Mouse (Mus musculus): Measurements from ENCODE around the gene Cyp2c55. TPM values are rescaled to one million over a fixed set of nuclear protein-coding genes. Genes with fewer than 3 reads are reported as not detected.

Gene Cyp2c55
- 0.17 and 0.35 TPM in 2 replicates for polyA plus RNA-seq (2012)

- TF ChIP-seq GATA1 (IDR thresholded peaks at IDR 0.05; ENCODE audit: low read length): no peak
These were observed at the start of gene Cyp2c55 for GRCm38 (mm10) chr19:39006715-39007114. Cyp2c55 (plus strand) TSS chr19:39007019.

GRCm38 (mm10) chr19:38970741-38971140 lies 36.1 kb upstream of the Cyp2c55 start:
- no peak for TF ChIP-seq GATA1 (IDR thresholded peaks at IDR 0.05; ENCODE audit: low read length)

- no peak for TF ChIP-seq GATA1 (IDR thresholded peaks at IDR 0.05; ENCODE audit: low read length)
These were observed 34.2 kb upstream of the Cyp2c55 start for GRCm38 (mm10) chr19:38972581-38972980.

DNA sequence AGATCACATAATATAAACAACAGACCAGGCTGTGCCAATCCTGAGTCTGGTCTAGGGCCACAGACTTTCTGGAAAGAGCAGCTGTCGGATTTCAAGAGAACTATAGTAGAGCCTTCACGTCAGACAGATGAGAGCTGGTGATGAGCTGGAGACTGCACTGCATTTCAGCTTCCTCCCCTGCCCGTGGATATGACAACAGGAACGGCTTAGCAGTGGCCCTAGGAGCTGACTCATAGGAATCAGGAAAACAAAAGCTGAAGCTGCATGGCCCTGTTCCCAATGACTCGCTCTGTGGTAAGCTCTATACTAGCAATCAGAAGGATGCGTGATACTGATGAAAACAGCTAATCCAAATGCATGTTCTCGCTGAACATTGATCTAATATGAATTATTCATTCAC lies 33.2 kb upstream of the Cyp2c55 start:
- TF ChIP-seq GATA1 (IDR thresholded peaks at IDR 0.05; ENCODE audit: low read length): no peak

DNA sequence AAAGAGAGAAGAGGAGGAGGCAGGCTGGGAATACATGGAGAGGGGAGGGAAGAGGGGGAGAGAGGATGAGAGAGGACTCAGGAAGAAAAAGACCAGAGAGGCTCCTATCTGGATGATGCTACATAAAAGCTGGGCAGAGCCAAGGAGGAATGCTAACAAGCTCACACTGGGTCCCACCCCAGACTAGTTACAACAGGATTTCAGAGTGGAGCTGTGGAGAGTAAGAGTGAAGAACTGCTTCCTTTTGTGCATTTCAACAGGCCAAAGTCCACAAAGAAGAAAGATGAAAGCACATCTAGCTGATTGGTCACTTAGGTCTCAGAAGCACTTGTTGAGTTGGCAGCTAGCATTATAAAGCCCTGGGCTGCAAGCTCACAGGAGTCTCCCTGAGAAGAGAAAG lies 30.6 kb upstream of the Cyp2c55 start:
- TF ChIP-seq GATA1 (IDR thresholded peaks at IDR 0.05; ENCODE audit: low read length): no peak

DNA sequence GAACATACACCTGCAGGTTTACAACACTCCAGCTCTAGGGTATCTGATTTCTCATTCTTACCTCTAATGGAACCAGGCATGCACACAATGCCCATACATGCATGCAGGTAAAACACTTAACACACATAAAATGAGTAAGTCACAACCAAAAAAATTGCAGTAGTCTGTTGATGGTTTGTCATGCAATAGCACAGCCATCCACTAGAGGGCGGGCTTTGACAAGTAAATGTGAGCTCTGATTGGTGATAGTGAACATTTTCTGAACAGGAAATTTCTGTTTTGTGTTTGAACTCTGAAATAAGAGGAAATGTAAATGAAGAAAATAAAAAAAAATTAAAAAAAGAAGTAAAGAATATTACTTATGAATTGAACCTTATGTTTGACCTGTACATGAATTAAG lies 24.9 kb upstream of the Cyp2c55 start:
- TF ChIP-seq GATA1 (IDR thresholded peaks at IDR 0.05; ENCODE audit: low read length): no peak

DNA sequence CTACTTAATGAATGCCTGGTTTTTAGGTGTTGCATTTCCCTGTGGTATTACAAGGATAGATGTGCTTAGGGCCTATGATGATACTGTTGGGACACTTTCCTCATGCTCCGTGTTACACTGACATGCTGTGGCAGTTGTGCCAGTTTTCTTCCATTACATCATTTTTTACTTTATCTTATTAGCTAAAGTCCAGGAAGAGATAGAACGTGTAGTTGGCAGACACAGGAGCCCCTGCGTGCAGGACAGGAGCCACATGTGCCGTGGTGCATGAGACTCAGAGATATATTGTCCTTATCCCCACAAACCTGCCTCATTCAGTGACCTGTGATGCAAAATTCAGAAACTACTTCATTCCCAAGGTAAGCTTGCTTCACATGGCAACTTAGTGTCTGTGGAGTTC lies 8.6 kb upstream of the Cyp2c55 start:
- TF ChIP-seq GATA1 (IDR thresholded peaks at IDR 0.05; ENCODE audit: low read length): no peak

GRCm38 (mm10) chr19:38998676-38999075 lies 8.1 kb upstream of the Cyp2c55 start:
- no peak for TF ChIP-seq GATA1 (IDR thresholded peaks at IDR 0.05; ENCODE audit: low read length)

- no peak for TF ChIP-seq GATA1 (IDR thresholded peaks at IDR 0.05; ENCODE audit: low read length)
These were observed 1.7 kb upstream of the Cyp2c55 start for GRCm38 (mm10) chr19:39005132-39005531.

- no peak for TF ChIP-seq GATA1 (IDR thresholded peaks at IDR 0.05; ENCODE audit: low read length)
These were observed 51.1 kb downstream of the Cyp2c55 start for GRCm38 (mm10) chr19:39057928-39058327.

DNA sequence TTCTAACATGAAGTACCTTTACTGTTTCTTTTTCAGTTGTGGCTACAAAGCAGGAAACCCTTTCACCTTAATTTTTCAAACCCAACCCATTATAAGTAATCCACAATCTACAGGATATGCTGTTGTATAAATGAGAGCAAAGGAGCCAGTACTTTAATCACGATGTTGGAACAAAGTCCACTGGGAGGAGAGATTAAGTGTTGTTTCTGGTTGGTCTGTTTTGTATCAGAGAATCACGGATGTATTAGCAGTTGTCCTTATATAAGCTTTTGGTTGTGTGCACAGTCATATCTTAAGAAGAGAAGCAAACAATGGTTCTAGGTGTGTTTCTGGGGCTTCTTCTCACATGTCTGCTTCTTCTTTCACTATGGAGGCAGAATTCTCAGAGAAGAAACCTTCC lies 53.9 kb downstream of the Cyp2c55 start, which contains the start of gene Cyp2c65:
TSS of gene Cyp2c65 (plus strand) at position 297 of the 400 bp plus-strand sequence.
- TF ChIP-seq GATA1 (IDR thresholded peaks at IDR 0.05; ENCODE audit: low read length): no peak

Other genes starting within 250 kb of the Cyp2c55 start
- gene Noc3l, start 187.8 kb upstream of the Cyp2c55 start, polyA plus RNA-seq (2012): 1.3 and 1.9 TPM in 2 replicates
- 2.4 and 3.3 TPM in 2 replicates for gene Tbc1d12, start 170.4 kb upstream of the Cyp2c55 start, polyA plus RNA-seq (2012)
- 9.5 and 14.9 TPM in 2 replicates for gene Hells, start 76.1 kb upstream of the Cyp2c55 start, polyA plus RNA-seq (2012)
- gene Cyp2c65, start 54.0 kb downstream of the Cyp2c55 start, polyA plus RNA-seq (2012): not detected in 2 replicates
- not detected in 2 replicates for gene Cyp2c66, start 106.9 kb downstream of the Cyp2c55 start, polyA plus RNA-seq (2012)

Measured in G1E-ER4 (cell line).